Mouse (Mus musculus) kidney, embryonic 16.5 days (tissue): ENCODE data around the gene Rcvrn. TPM values are rescaled to one million over a fixed set of nuclear protein-coding genes. Genes with fewer than 3 reads are reported as not detected.

Experiments
- ATAC-seq: fragments of 200-750 bp; cut with Nextera tagmentation; 2 replicates; pipeline ENCODE4 v1.8.0; 2017; ENCODE audit warnings: moderate TSS enrichment; ENCODE audit not compliant: low FRiP score, low TSS enrichment
- H3K27ac ChIP-seq: fragments of 300-500 bp; sonication (generic); 2 replicates; pipeline ENCODE4 v1.5.1; 2014; ENCODE audit warnings: low read length
- H3K27me3 ChIP-seq: fragments of 300-500 bp; sonication (generic); 2 replicates; pipeline ENCODE4 v1.6.1; 2014; ENCODE audit warnings: low read length, control low read depth, mixed read lengths; ENCODE audit not compliant: insufficient read depth
- H3K36me3 ChIP-seq: fragments of 300-500 bp; sonication (generic); 2 replicates; pipeline ENCODE4 v1.6.1; 2014; ENCODE audit warnings: low read length, control low read depth, mixed read lengths; ENCODE audit not compliant: insufficient read depth
- H3K4me1 ChIP-seq: fragments of 300-500 bp; sonication (generic); 2 replicates; pipeline ENCODE4 v1.6.1; 2014; ENCODE audit warnings: low read length, control low read depth, mixed read lengths; ENCODE audit not compliant: insufficient read depth
- H3K4me2 ChIP-seq: fragments of 300-500 bp; sonication (generic); replicated peaks from 2 replicates; pipeline ENCODE4 v1.6.1; 2014; ENCODE audit warnings: low read depth, low read length
- H3K4me3 ChIP-seq: fragments of 300-500 bp; sonication (generic); 2 replicates; pipeline ENCODE4 v1.5.1; 2014; ENCODE audit warnings: mild to moderate bottlenecking, low read length
- H3K9ac ChIP-seq: fragments of 300-500 bp; sonication (generic); replicated peaks from 2 replicates; pipeline ENCODE4 v1.6.1; 2014; ENCODE audit warnings: low read length
- H3K9me3 ChIP-seq: fragments of 300-500 bp; sonication (generic); 2 replicates; pipeline ENCODE4 v1.6.1; 2016; ENCODE audit warnings: low read length, control low read depth
- WGBS: fragments of 180-500 bp; shearing (Covaris S2); extraction: QIAGEN DNeasy Blood & Tissue Kit; methylation state at CpG from one replicate; pipeline ENCODE4 v1.1.7; 2014; 5-methylcytosine and 5-hydroxymethylcytosine counted together
- polyA plus RNA-seq: library from polyadenylated mRNA; unstranded; fragments of >200 nt; fragmentation: Nextera tagmentation; extraction: Ambion mirVana; gene quantifications from 2 replicates; pipeline ENCODE4 v1.2.1, GENCODE M21; 2015

Gene Rcvrn
- polyA plus RNA-seq, 1 experiment from 2014 or later, result not detected

DNA sequence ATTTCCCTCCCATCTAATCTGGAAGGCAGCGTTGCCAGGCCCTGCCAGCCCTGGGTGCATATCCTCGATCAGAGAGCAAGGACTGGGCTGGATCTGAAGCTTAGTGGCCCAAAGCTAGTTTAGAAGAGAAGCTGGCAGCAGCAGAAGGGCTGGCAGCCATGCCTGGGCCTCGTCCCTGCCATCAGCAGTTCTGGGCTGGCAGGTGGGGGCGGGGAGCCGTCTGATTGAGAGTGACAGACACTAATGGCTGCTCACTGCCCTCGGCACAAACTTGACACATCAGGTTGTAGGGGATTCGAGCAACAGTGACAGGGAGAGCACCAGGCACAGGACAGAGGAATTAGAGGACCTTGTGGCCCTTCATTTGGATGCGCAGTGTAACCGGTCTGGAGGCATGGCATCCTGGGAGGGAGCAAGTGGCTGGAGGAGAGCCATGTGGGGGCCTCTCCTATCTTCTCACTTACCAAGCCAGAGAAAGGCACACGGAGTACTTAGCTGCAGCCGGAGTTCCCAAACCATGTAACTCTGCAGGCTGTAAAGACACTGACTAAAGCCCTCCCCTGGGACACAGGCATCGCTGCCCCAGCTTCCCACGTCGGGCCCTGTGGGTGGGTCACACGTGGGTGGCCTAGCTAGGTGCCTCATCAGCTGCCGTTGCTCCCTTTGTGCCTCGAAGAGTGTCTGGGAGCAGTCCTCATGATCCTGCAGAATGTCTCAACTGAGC lies 39.7 kb upstream of the Rcvrn start:
- Histone ChIP-seq H3K9me3 (no peaks in the 10 kb centered on the region), H3K4me1 (no peaks in the 10 kb centered on the region), H3K27ac (no peak overlapping the region), H3K4me2 (no peak overlapping the region), H3K9ac (no peak overlapping the region), H3K4me3 (no peak overlapping the region), H3K36me3 (no peaks in the 10 kb centered on the region), H3K27me3 (no peaks in the 10 kb centered on the region)
- ATAC-seq, result no peak
- WGBS, result 68% methylated on average over 17 of the region's 17 CpGs

DNA sequence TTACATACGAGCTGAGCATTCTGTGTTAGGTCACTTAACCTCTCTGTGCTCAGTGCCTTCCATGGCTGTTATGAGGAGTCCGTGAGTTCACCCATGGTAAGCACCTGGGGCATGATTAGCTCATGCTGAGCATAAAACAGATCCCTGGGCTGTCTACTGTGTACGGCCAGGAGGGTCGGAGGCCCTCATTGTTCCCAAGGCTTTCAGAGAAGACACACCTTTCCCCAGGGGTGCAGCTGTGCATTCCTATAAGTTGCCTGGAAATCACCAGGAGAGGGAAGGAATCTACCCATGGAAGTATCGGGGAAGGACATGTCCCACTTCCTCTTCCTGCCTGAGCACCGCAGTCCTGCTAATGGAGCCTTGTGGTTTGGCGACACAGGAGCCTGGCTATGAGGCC lies 38.8 kb upstream of the Rcvrn start:
- Histone ChIP-seq H3K4me3 (no peak overlapping the region), H3K4me1 (no peaks in the 10 kb centered on the region)

DNA sequence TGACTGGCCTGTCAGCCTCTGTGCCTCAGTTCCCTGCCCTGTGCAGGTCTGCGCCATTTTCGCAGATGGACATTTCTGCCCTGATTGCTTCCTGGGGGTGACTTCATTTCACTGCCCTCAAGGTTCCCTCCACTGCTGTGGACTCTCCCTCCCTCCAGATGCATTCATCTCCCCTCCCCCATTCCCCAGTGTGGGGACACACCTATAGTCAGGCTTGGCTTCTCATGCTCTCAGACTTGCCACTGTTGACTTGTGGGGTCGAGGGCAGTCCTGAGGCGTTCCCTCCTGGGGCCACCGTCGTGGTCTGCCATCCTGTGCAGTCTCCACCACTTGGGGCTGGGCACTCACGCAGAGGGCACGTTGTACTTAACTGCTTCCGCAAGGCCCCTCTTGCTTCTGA lies 38.3 kb upstream of the Rcvrn start:
- H3K27ac ChIP-seq, result no peak overlapping the region
- H3K36me3 ChIP-seq, result no peaks in the 10 kb centered on the region
- H3K4me1 ChIP-seq, result no peaks in the 10 kb centered on the region
- H3K4me2 ChIP-seq, result no peak overlapping the region
- WGBS, result 77% methylated on average over 9 of the region's 9 CpGs
- no peak for ATAC-seq
- no peak overlapping the region for H3K4me3 ChIP-seq
- H3K9ac ChIP-seq, result no peak overlapping the region
- no peaks in the 10 kb centered on the region for H3K27me3 ChIP-seq
- no peaks in the 10 kb centered on the region for H3K9me3 ChIP-seq

More for the DNA sequence above, 38.8 kb upstream of the Rcvrn start:
- H3K27ac ChIP-seq, result no peak overlapping the region
- H3K9ac ChIP-seq, result no peak overlapping the region
- no peaks in the 10 kb centered on the region for H3K9me3 ChIP-seq
- H3K4me2 ChIP-seq, result no peak overlapping the region
- H3K27me3 ChIP-seq, result no peaks in the 10 kb centered on the region
- H3K36me3 ChIP-seq, result no peaks in the 10 kb centered on the region
- 81% methylated on average over 7 of the region's 7 CpGs for WGBS
- ATAC-seq, result no peak

DNA sequence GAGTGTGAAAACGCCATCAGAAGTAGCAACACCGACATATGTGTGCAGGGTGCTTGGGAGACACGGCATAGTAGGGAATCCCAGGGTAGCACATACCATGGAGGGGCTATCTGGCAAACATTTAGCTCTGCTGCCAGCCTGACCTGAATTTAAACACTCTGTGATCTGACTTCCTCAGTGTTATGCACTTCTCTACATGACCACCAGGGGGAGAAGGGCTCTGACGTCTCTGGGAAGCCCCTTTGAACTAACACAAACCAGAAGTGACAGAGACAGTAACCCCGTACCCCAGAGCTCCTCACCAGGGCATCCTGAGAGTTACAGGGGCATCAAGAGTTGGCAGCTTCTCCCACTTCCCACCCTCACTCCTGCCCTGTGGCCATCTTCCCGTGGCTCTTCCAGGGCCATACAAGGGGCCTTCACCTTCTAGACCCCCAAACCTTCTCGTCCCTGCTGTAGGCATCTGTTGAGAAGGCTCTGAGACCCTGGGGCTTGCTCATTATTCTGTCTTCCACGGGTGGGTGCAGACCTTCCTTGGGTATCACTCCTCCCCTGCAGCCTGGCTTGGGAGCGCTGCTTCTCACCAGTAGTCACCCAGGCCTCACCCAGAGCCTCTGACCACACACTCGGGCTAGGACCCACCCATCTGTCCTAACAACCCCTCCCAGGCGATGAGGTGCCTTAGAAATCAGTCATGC lies 37.3 kb upstream of the Rcvrn start:
- Histone ChIP-seq H3K27me3 (no peaks in the 10 kb centered on the region), H3K4me1 (no peaks in the 10 kb centered on the region), H3K4me2 (no peak overlapping the region), H3K27ac (no peak overlapping the region), H3K36me3 (no peaks in the 10 kb centered on the region), H3K9ac (no peak overlapping the region), H3K9me3 (no peaks in the 10 kb centered on the region), H3K4me3 (no peak overlapping the region)
- WGBS, result 41% methylated on average over 11 of the region's 11 CpGs
- no peak for ATAC-seq

DNA sequence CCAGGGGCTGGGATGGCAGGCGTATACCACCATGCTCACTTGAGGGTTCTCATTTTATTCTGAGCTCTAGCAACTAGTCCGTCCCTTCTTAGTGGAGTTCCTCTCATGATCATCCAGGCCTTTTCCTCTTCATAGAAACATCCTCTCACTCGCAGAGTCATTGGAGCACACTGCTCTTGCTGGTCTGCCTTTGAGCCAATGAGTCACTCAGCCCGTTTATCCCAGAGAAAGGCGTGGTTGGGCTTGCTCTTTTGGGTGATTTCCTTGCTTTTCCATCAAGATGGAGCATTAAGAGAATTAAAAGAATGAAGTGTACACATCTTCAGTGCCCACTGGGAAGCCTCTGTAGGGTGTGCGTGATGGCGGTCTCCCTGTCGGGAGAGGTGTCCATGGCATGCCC lies 33.7 kb upstream of the Rcvrn start:
- no peaks in the 10 kb centered on the region for H3K27me3 ChIP-seq
- 90% methylated on average over 8 of the region's 8 CpGs for WGBS
- no peaks in the 10 kb centered on the region for H3K4me1 ChIP-seq
- no peak overlapping the region for H3K9ac ChIP-seq
- H3K9me3 ChIP-seq, result no peaks in the 10 kb centered on the region
- no peak for ATAC-seq
- H3K4me2 ChIP-seq, result no peak overlapping the region
- no peaks in the 10 kb centered on the region for H3K36me3 ChIP-seq
- no peak overlapping the region for H3K4me3 ChIP-seq
- H3K27ac ChIP-seq, result no peak overlapping the region

DNA sequence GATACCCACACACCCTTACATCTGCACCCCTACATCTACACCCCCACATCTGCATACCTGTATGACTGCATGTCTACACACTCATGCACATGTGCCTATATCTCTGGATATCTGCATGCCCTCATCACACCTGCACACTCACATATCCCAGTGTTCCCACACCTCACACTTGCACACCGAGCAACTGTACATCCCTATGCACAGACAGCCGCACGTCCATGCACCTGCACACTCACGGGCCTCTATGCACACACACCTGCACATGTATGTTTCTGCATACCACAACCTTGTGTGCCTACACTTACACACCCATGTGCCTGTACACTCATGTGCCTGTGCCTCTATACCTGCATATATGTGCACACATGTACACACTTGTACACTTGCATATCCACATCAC lies 31.7 kb upstream of the Rcvrn start:
- H3K27me3 ChIP-seq, result no peaks in the 10 kb centered on the region
- no peak for ATAC-seq
- no peaks in the 10 kb centered on the region for H3K36me3 ChIP-seq
- H3K27ac ChIP-seq, result no peak overlapping the region
- 95% methylated on average over 4 of the region's 4 CpGs for WGBS
- no peak overlapping the region for H3K9ac ChIP-seq
- H3K4me1 ChIP-seq, result no peaks in the 10 kb centered on the region
- no peak overlapping the region for H3K4me3 ChIP-seq
- H3K4me2 ChIP-seq, result no peak overlapping the region
- H3K9me3 ChIP-seq, result no peaks in the 10 kb centered on the region

DNA sequence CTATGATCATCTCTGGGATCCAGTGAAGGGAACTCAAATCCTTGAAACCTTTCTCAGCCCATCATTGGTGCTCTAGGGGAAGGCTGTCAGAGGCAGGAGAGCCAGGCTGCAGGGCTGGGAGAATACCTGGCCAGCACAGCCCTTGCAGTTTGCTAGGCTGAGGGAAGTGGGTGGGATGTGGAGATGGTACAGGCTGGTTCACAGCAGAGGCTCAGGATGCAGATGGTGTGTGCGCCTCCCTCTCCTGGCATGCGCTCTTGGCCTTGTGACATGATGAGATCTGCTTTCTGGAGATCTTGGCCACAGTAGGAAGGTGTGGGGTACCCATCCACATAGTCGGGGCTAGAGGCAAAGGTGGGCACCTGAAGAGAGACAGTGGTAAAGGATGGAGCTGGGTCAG lies 30.9 kb upstream of the Rcvrn start:
- Histone ChIP-seq H3K4me3 (no peak overlapping the region), H3K27ac (no peak overlapping the region), H3K4me1 (no peaks in the 10 kb centered on the region), H3K4me2 (no peak overlapping the region), H3K9me3 (no peaks in the 10 kb centered on the region), H3K27me3 (no peaks in the 10 kb centered on the region), H3K36me3 (no peaks in the 10 kb centered on the region), H3K9ac (no peak overlapping the region)
- ATAC-seq, result no peak
- WGBS, result 87% methylated on average over 3 of the region's 3 CpGs

DNA sequence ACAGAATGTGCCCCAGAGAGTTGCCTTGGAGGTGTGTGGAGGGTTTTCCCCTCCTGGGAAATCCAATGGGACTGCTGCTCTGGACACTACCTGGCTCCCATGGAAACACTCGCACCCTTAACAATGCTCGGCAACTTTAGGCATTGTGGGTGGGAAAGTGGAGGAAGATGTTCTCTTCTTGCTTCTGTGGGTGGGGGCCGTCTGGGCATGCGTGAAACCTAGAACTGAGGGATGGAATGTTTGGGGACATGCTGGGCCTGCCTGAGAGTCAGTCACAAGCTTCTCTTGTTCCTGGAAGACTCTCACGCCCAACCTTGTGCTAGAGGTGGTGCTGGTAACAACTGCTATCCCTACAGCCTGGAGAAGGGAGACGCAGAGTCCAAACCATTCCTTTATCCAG lies 30.2 kb upstream of the Rcvrn start:
- Histone ChIP-seq H3K27ac (no peak overlapping the region), H3K9ac (no peak overlapping the region), H3K4me3 (no peak overlapping the region), H3K4me1 (no peaks in the 10 kb centered on the region), H3K9me3 (no peaks in the 10 kb centered on the region), H3K4me2 (no peak overlapping the region), H3K27me3 (no peaks in the 10 kb centered on the region), H3K36me3 (no peaks in the 10 kb centered on the region)
- ATAC-seq, result no peak
- WGBS, result 92% methylated on average over 6 of the region's 6 CpGs

DNA sequence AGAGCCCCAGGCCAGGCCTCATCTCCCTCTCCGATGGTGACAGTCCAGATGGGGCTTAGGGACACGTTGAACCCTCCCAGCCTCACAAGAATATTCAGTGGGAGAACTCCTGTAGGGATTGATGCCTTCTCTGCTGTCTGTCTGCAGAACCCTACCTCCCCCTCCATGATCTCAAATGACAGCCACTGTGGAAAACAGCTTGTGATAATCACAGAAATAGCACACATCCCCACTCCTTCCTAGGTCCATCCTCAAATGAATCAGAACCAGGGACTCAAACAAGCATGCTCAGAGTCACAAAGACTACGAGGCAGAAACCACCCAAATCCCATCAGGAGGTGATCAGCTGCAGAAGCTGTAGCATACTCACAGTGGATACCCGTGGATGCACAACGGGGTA lies 29.0 kb upstream of the Rcvrn start:
- no peak overlapping the region for H3K27ac ChIP-seq
- H3K9ac ChIP-seq, result no peak overlapping the region
- no peaks in the 10 kb centered on the region for H3K9me3 ChIP-seq
- H3K4me2 ChIP-seq, result no peak overlapping the region
- no peak for ATAC-seq
- H3K27me3 ChIP-seq, result no peaks in the 10 kb centered on the region
- no peak overlapping the region for H3K4me3 ChIP-seq
- H3K4me1 ChIP-seq, result no peaks in the 10 kb centered on the region
- H3K36me3 ChIP-seq, result no peaks in the 10 kb centered on the region
- 86% methylated on average over 5 of the region's 5 CpGs for WGBS

DNA sequence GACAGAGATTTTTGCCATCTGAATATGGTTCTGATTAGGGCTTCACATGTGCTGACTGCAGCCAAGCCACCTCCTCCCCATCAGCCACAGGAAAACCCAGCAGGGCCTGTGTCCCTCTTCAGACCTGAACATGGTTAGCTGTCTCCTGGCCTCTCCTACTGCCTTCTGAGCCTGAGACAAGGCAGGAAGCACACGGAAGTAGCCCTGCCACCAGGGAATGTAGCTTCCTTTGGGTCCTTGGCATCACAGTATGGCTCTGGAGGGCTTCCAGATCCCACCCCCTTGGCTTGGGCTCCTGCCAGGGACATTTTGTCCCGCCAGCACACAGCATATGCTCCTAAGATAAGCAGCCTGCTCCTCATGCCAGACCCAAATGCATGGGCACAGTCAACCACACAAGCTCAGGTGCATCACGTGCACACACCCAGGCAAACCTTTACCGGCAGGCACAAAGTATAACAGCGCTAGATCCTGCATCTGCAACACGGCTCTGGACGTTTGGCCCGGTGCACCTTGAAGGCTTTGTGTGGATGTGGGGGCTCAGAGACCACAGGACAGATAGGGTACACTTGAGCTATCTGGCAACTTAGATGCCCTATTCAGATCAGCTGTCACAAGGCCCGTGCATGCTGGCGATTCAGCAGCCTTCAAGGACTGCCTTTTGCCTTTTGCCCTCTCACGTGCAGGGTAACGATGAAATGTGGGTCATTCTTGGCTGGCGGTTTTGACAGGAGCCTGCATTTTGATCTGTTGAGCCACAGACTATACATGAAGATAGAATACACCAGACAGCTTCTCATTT lies 27.4 kb upstream of the Rcvrn start:
- H3K4me2 ChIP-seq, result no peak overlapping the region
- H3K36me3 ChIP-seq, result no peaks in the 10 kb centered on the region
- 83% methylated on average over 13 of the region's 13 CpGs for WGBS
- H3K4me3 ChIP-seq, result no peak overlapping the region
- no peaks in the 10 kb centered on the region for H3K27me3 ChIP-seq
- H3K4me1 ChIP-seq, result no peaks in the 10 kb centered on the region
- ATAC-seq, result no peak
- H3K9ac ChIP-seq, result no peak overlapping the region
- H3K9me3 ChIP-seq, result no peaks in the 10 kb centered on the region
- H3K27ac ChIP-seq, result no peak overlapping the region
